Mouse (Mus musculus) erythroblast, adult 5-6 weeks (primary cell): ENCODE data around the gene Pfas. TPM values are rescaled to one million over a fixed set of nuclear protein-coding genes. Genes with fewer than 3 reads are reported as not detected.

Experiments
- ATAC-seq: replicated peaks from 2 replicates; pipeline ENCODE4 v1.8.0; 2016; ENCODE audit warnings: moderate number of reproducible peaks, mild to moderate bottlenecking, moderate TSS enrichment, inconsistent platforms; ENCODE audit not compliant: poor library complexity, low FRiP score, severe bottlenecking
- total RNA-seq, 2 experiments: library from RNA; stranded (forward) in 1 of 2; stranded (reverse) in 1 of 2; fragments of 150-400 nt in 1 of 2; fragments of 200-764, 138-1000 nt in 1 of 2; gene quantifications; 2 replicates each; pipeline versions ENCODE4 v1.2.3 to v1.2.4; 2015 to 2017; ENCODE audit warnings: low replicate concordance in 2 of 2

Pfas gene
- total RNA-seq (2015; ENCODE audit: low replicate concordance) (19.6 and 51.7 TPM in 2 replicates), total RNA-seq (2017; ENCODE audit: low replicate concordance) (18.3 and 36.7 TPM in 2 replicates)

GRCm38 (mm10) chr11:69008182-69009121 is at the start of gene Pfas:
Gene Pfas (minus strand): TSS chr11:69008460.
- ATAC-seq = peak; percentile 74

GRCm38 (mm10) chr11:69053848-69054247 is 45.6 kb upstream of the Pfas start:
- ATAC-seq = no peak

- ATAC-seq = no peak
Measured at GRCm38 (mm10) chr11:69052824-69053421, 44.7 kb upstream of the Pfas start.

GRCm38 (mm10) chr11:69051771-69052170 is 43.5 kb upstream of the Pfas start:
- no peak for ATAC-seq

GRCm38 (mm10) chr11:69050748-69051147 is 42.5 kb upstream of the Pfas start:
- no peak for ATAC-seq

GRCm38 (mm10) chr11:69048151-69048550 is 39.9 kb upstream of the Pfas start:
- ATAC-seq = no peak

- ATAC-seq = no peak
Measured at GRCm38 (mm10) chr11:69047592-69047991, 39.3 kb upstream of the Pfas start.

- ATAC-seq = peak; percentile 19
Measured at GRCm38 (mm10) chr11:69046395-69046774, 38.1 kb upstream of the Pfas start.

- ATAC-seq = peak; percentile 81
Measured at GRCm38 (mm10) chr11:69045531-69046394, 37.5 kb upstream of the Pfas start, which contains the start of gene Aurkb. Gene Aurkb (plus strand): TSS chr11:69045647.

- ATAC-seq = no peak
Measured at GRCm38 (mm10) chr11:69038173-69038572, 29.9 kb upstream of the Pfas start.

- 0 out of 2 replicates have a peak, but pooled peaks have one; percentile 6 for ATAC-seq
Measured at GRCm38 (mm10) chr11:69037231-69038061, 29.2 kb upstream of the Pfas start.

- no peak for ATAC-seq
Measured at GRCm38 (mm10) chr11:69036486-69037230, 28.4 kb upstream of the Pfas start.

- ATAC-seq = peak; percentile 57
Measured at GRCm38 (mm10) chr11:69035849-69036248, 27.6 kb upstream of the Pfas start.

GRCm38 (mm10) chr11:69035411-69035810 is 27.2 kb upstream of the Pfas start:
- no peak for ATAC-seq

- ATAC-seq = no peak
Measured at GRCm38 (mm10) chr11:69034585-69034984, 26.3 kb upstream of the Pfas start.

GRCm38 (mm10) chr11:69033552-69033951 is 25.3 kb upstream of the Pfas start:
- no peak for ATAC-seq

- ATAC-seq = peak; percentile 50; the same call in 1 of the 2 replicates
Measured at GRCm38 (mm10) chr11:69028805-69029204, 20.5 kb upstream of the Pfas start.

GRCm38 (mm10) chr11:69026562-69026961 is 18.3 kb upstream of the Pfas start:
- no peak for ATAC-seq
